ENCODE assay signal across 18 mouse cellular contexts in the genomic region with DNA sequence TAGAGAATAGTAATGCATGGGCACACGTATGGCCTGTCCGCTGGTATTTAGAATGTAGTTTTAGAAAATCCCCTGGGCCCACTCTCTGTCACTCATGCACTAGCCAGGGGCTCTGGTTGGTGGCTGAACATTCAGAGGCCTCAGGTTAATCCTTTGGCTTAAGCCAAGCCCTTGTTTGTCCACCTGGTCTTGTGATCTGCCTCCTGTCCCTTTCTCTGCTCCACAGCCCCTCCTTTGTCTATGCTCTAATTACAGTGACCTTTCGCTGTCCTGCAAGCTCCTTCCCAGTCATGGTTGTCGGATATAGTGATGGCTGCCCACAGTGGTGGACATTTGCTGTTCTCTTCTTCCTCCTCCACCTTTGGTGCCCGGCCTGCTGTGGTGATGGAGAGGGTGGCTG.
A peak's percentile ranks its signal among the peaks of the same experiment; 100 is the strongest.
DNase-seq lines count a peak whose midpoint lies in the region; ATAC-seq and TF ChIP-seq lines count a peak whose summit lies in the region.
"Had no signal": no experiment of that assay in that cellular context is flagged by ENCODE, and none has a peak within 500 bp of the region (broad histone marks: within the 10 kb centered on the region; RNA-seq: fewer than 3 reads in every experiment).

No protein-coding gene starts in this region.

- no peak overlapping the region for H3K9ac ChIP-seq in heart, adult 2 months (ENCODE audit: low read depth, low read length)
- no peak overlapping the region for H3K9ac ChIP-seq in kidney, embryonic 14.5 days (ENCODE audit: low read depth, low read length)
- H3K9ac ChIP-seq in limb, embryonic 11.5 days (ENCODE audit: low read length) = no peak overlapping the region
- H3K9ac ChIP-seq: embryonic facial prominence, embryonic 12.5 days; forebrain, postnatal 0 days; limb, embryonic 12.5 days; liver, embryonic 13.5 days; lung, embryonic 15.5 days; midbrain, embryonic 12.5 days had no signal

- peak; percentile 34; the same call in 1 of the 2 replicates for ATAC-seq in kidney, embryonic 14.5 days (ENCODE audit: low FRiP score, low TSS enrichment)
- no peak for ATAC-seq in limb, embryonic 11.5 days (ENCODE audit: insufficient number of reproducible peaks, low FRiP score, low TSS enrichment, low read depth)
- ATAC-seq: forebrain, postnatal 0 days; inflammation-experienced regulatory T-cells, adult 6 months had no signal

- WGBS in heart, adult 2 months = 63% methylated on average over 5 of the region's 5 CpGs
- WGBS in kidney, embryonic 14.5 days = 55% methylated on average over 5 of the region's 5 CpGs
- WGBS in embryonic facial prominence, embryonic 10.5 days = 41% methylated on average over 5 of the region's 5 CpGs
- WGBS in limb, embryonic 11.5 days = 68% methylated on average over 5 of the region's 5 CpGs

- TF ChIP-seq POLR2A in heart, adult 2 months (IDR thresholded peaks at IDR 0.05; ENCODE audit: insufficient read depth, low read depth, low read length) = no peak

- no peak overlapping the region for H3K4me2 ChIP-seq in kidney, embryonic 14.5 days (replicated peaks; ENCODE audit: low read depth, low read length)
- H3K4me2 ChIP-seq in limb, embryonic 11.5 days (ENCODE audit: low read depth, severe bottlenecking) = no peak overlapping the region
- H3K4me2 ChIP-seq: embryonic facial prominence, embryonic 12.5 days; limb, embryonic 12.5 days; liver, embryonic 13.5 days; lung, embryonic 15.5 days; midbrain, embryonic 12.5 days had no signal

- no peaks in the 10 kb centered on the region for H3K27me3 ChIP-seq in heart, adult 2 months (ENCODE audit: control insufficient read depth, insufficient read depth, low read length)
- H3K27me3 ChIP-seq in kidney, embryonic 14.5 days (ENCODE audit: control insufficient read depth, insufficient read depth, low read length) = no peaks in the 10 kb centered on the region
- H3K27me3 ChIP-seq in embryonic facial prominence, embryonic 10.5 days (replicated peaks; ENCODE audit: low read depth, poor library complexity, severe bottlenecking) = no peaks in the 10 kb centered on the region
- H3K27me3 ChIP-seq in limb, embryonic 11.5 days (ENCODE audit: control insufficient read depth, insufficient read depth, low read length) = no peaks in the 10 kb centered on the region
- H3K27me3 ChIP-seq: embryonic facial prominence, embryonic 12.5 days; limb, embryonic 12.5 days; liver, embryonic 13.5 days; lung, embryonic 15.5 days; midbrain, embryonic 12.5 days had no signal

- no peak for TF ChIP-seq CTCF in heart, adult 2 months (IDR thresholded peaks at IDR 0.05)

- peaks cover 25% of the 10 kb centered on the region for H3K4me1 ChIP-seq in heart, adult 2 months (ENCODE audit: control insufficient read depth, insufficient read depth, low read length)
- peaks cover 3% of the 10 kb centered on the region; the same call in 1 of the 2 replicates for H3K4me1 ChIP-seq in kidney, embryonic 14.5 days (ENCODE audit: control insufficient read depth, insufficient read depth, low read length)
- H3K4me1 ChIP-seq in embryonic facial prominence, embryonic 10.5 days = peaks cover 17% of the 10 kb centered on the region
- 0 out of 2 replicates have a peak, but pooled peaks cover 2% of the 10 kb centered on the region for H3K4me1 ChIP-seq in limb, embryonic 11.5 days (ENCODE audit: control insufficient read depth, insufficient read depth, low read length)
- H3K4me1 ChIP-seq: liver, embryonic 13.5 days had no signal

- no peak overlapping the region for H3K4me3 ChIP-seq in heart, adult 2 months
- no peak overlapping the region for H3K4me3 ChIP-seq in kidney, embryonic 14.5 days (ENCODE audit: low read length)
- no peak overlapping the region for H3K4me3 ChIP-seq in embryonic facial prominence, embryonic 10.5 days
- H3K4me3 ChIP-seq in limb, embryonic 11.5 days (ENCODE audit: low read depth, low read length) = no peak overlapping the region
- H3K4me3 ChIP-seq: embryonic facial prominence, embryonic 12.5 days; limb, embryonic 12.5 days; liver, embryonic 13.5 days; lung, embryonic 15.5 days; midbrain, embryonic 12.5 days had no signal

- H3K9me3 ChIP-seq in kidney, embryonic 14.5 days (ENCODE audit: control insufficient read depth, low read length) = 0 out of 2 replicates have a peak, but pooled peaks cover 7% of the 10 kb centered on the region
- peaks cover 9% of the 10 kb centered on the region; the same call in 1 of the 2 replicates for H3K9me3 ChIP-seq in embryonic facial prominence, embryonic 10.5 days
- H3K9me3 ChIP-seq in limb, embryonic 11.5 days (ENCODE audit: control insufficient read depth, low read length) = no peaks in the 10 kb centered on the region
- H3K9me3 ChIP-seq: liver, embryonic 13.5 days; lung, embryonic 15.5 days had no signal

- no peak for TF ChIP-seq EP300 in heart, adult 2 months (IDR thresholded peaks at IDR 0.05; ENCODE audit: insufficient read depth, low read depth, low read length)

- H3K27ac ChIP-seq in heart, adult 2 months = peak overlapping the region; percentile 45
- no peak overlapping the region for H3K27ac ChIP-seq in kidney, embryonic 14.5 days (ENCODE audit: low read depth, low read length)
- peak overlapping the region; percentile 75 for H3K27ac ChIP-seq in embryonic facial prominence, embryonic 10.5 days (replicated peaks)
- 0 out of 2 replicates have a peak overlapping the region, but pooled peaks have one; percentile 16 for H3K27ac ChIP-seq in limb, embryonic 11.5 days (replicated peaks; ENCODE audit: low read depth, low read length)
- H3K27ac ChIP-seq: embryonic facial prominence, embryonic 12.5 days; limb, embryonic 12.5 days; liver, embryonic 13.5 days; lung, embryonic 15.5 days; macrophage; midbrain, embryonic 12.5 days had no signal

- peaks cover 10% of the 10 kb centered on the region for H3K36me3 ChIP-seq in heart, adult 2 months (ENCODE audit: control insufficient read depth, insufficient read depth, low read length)
- peaks cover 6% of the 10 kb centered on the region for H3K36me3 ChIP-seq in kidney, embryonic 14.5 days (ENCODE audit: control insufficient read depth, insufficient read depth, low read length)
- H3K36me3 ChIP-seq in embryonic facial prominence, embryonic 10.5 days (replicated peaks) = peaks cover 36% of the 10 kb centered on the region
- no peaks in the 10 kb centered on the region for H3K36me3 ChIP-seq in limb, embryonic 11.5 days (ENCODE audit: control insufficient read depth, insufficient read depth, low read length)
- H3K36me3 ChIP-seq: G1E had no signal

- DNase-seq in heart, adult 2 months = no peak
- no peak for DNase-seq in heart, postnatal 25 days (ENCODE audit: low spot score)
- no peak for DNase-seq in kidney, adult 8-10 months
- DNase-seq in embryonic facial prominence, embryonic 10.5 days (ENCODE audit: low spot score) = peak; percentile 23
- no peak for DNase-seq in limb, embryonic 11.5 days (ENCODE audit: low spot score)
- DNase-seq in left cerebral cortex, postnatal 10 days (ENCODE audit: extremely low spot score in 1 of 2, low spot score in 2 of 2) = no peak
- DNase-seq: cerebellum, postnatal 25 days; forebrain, postnatal 0 days; kidney, postnatal 10 days; liver, embryonic 13.5 days had no signal

- H3K79me2 ChIP-seq in heart, adult 2 months (replicated peaks; ENCODE audit: control insufficient read depth, insufficient read depth, low read length) = no peaks in the 10 kb centered on the region; the same call in 1 of the 2 replicates

- intact Hi-C loops in heart, adult 2 months (cut with DNase I) = no loop called here
- intact Hi-C loops in heart, postnatal 25 days (cut with DNase I) = no loop called here
- intact Hi-C loops in left cerebral cortex, postnatal 10 days (cut with DNase I) = no loop called here
